Mouse (Mus musculus): ENCODE measurements around the gene H2-Q6. TPM values are rescaled to one million over a fixed set of nuclear protein-coding genes. Genes with fewer than 3 reads are reported as not detected.
"Not testable (repeated sequence)": the region's sequence is repeated elsewhere in the genome, so short reads cannot be mapped to it uniquely, and the experiment has no call there.

The H2-Q6 gene
- polyA plus RNA-seq, 1 experiment from 2014 or later = 1.0 TPM

- peak within 1 kb of the TSS; percentile 66 for H3K9ac ChIP-seq
- 3% methylated on average over 18 of the region's 18 CpGs for WGBS
- ATAC-seq (ENCODE audit: low FRiP score, low read depth) = peak; percentile 91
- H3K27me3 ChIP-seq = peaks cover 15% of the 10 kb centered on the region
- peak within 1 kb of the TSS; percentile 51 for H3K4me3 ChIP-seq
- not testable (repeated sequence) for H3K4me1 ChIP-seq, H3K36me3 ChIP-seq, H3K27ac ChIP-seq, H3K9me3 ChIP-seq
- peak within 1 kb of the TSS; percentile 91 for H3K4me2 ChIP-seq (replicated peaks)
Measured at GRCm38 (mm10) chr17:35438885-35439284, 14.2 kb downstream of the H2-Q6 start, which contains the start of gene H2-Q7. H2-Q7 (plus strand) TSS chr17:35439155.

- not testable (repeated sequence) for H3K36me3 ChIP-seq, H3K4me1 ChIP-seq, H3K27ac ChIP-seq, H3K9me3 ChIP-seq
- ATAC-seq (ENCODE audit: low FRiP score, low read depth) = peak; percentile 55
- Histone ChIP-seq H3K4me2 (replicated peaks) (peak overlapping the region; percentile 91), H3K27me3 (peaks cover 15% of the 10 kb centered on the region), H3K9ac (peak overlapping the region; percentile 66), H3K4me3 (peak overlapping the region; percentile 51)
- 1% methylated on average over 47 of the region's 48 CpGs for WGBS
Measured at GRCm38 (mm10) chr17:35439295-35439747, 14.7 kb downstream of the H2-Q6 start.

- not testable (repeated sequence) for H3K4me1 ChIP-seq; H3K36me3 ChIP-seq; H3K9ac ChIP-seq; ATAC-seq (ENCODE audit: low FRiP score, low read depth); H3K27ac ChIP-seq; H3K9me3 ChIP-seq
- Histone ChIP-seq H3K27me3 (peaks cover 15% of the 10 kb centered on the region), H3K4me3 (peak overlapping the region; percentile 51; the same call in 1 of the 2 replicates), H3K4me2 (replicated peaks) (peak overlapping the region; percentile 91)
- WGBS = 45% methylated on average over 27 of the region's 27 CpGs
Measured at GRCm38 (mm10) chr17:35439925-35440645, 15.4 kb downstream of the H2-Q6 start.

- H3K9me3 ChIP-seq; H3K9ac ChIP-seq; H3K4me2 ChIP-seq (replicated peaks); H3K36me3 ChIP-seq; H3K4me1 ChIP-seq; H3K27ac ChIP-seq; H3K4me3 ChIP-seq; ATAC-seq (ENCODE audit: low FRiP score, low read depth): not testable (repeated sequence)
- WGBS = 83% methylated on average over 2 of the region's 2 CpGs
- H3K27me3 ChIP-seq = peaks cover 15% of the 10 kb centered on the region
Measured at GRCm38 (mm10) chr17:35442376-35442775, 17.7 kb downstream of the H2-Q6 start.

- H3K9me3 ChIP-seq; H3K36me3 ChIP-seq; H3K27ac ChIP-seq; ATAC-seq (ENCODE audit: low FRiP score, low read depth); H3K4me1 ChIP-seq; H3K27me3 ChIP-seq; H3K4me3 ChIP-seq; H3K9ac ChIP-seq; H3K4me2 ChIP-seq (replicated peaks): not testable (repeated sequence)
- WGBS = 95% methylated on average over 2 of the region's 2 CpGs
Measured at GRCm38 (mm10) chr17:35444510-35444909, 19.9 kb downstream of the H2-Q6 start.

- H3K27me3 ChIP-seq; H3K36me3 ChIP-seq; ATAC-seq (ENCODE audit: low FRiP score, low read depth); H3K4me1 ChIP-seq; H3K27ac ChIP-seq; H3K9ac ChIP-seq; H3K4me3 ChIP-seq; H3K9me3 ChIP-seq; H3K4me2 ChIP-seq (replicated peaks): not testable (repeated sequence)
- no CpG with 5 or more reads among the region's 1 CpGs for WGBS
Measured at GRCm38 (mm10) chr17:35458247-35458646, 33.6 kb downstream of the H2-Q6 start.

- not testable (repeated sequence) for H3K9ac ChIP-seq; H3K4me3 ChIP-seq; ATAC-seq (ENCODE audit: low FRiP score, low read depth); H3K9me3 ChIP-seq; H3K27ac ChIP-seq; H3K27me3 ChIP-seq; H3K4me2 ChIP-seq (replicated peaks); H3K36me3 ChIP-seq; H3K4me1 ChIP-seq
- 66% methylated on average over 3 of the region's 9 CpGs for WGBS
Measured at GRCm38 (mm10) chr17:35460513-35461341, 36.1 kb downstream of the H2-Q6 start.

GRCm38 (mm10) chr17:35465651-35466050, 41.0 kb downstream of the H2-Q6 start:
- H3K27ac ChIP-seq; H3K4me2 ChIP-seq (replicated peaks); H3K9me3 ChIP-seq; ATAC-seq (ENCODE audit: low FRiP score, low read depth); H3K36me3 ChIP-seq; H3K9ac ChIP-seq; H3K4me3 ChIP-seq: not testable (repeated sequence)
- Histone ChIP-seq H3K27me3 (peaks cover 24% of the 10 kb centered on the region), H3K4me1 (peaks cover 13% of the 10 kb centered on the region)
- WGBS = 9% methylated on average over 8 of the region's 8 CpGs

GRCm38 (mm10) chr17:35468936-35469335, 44.3 kb downstream of the H2-Q6 start:
- WGBS = 67% methylated on average over 3 of the region's 3 CpGs
- not testable (repeated sequence) for ATAC-seq (ENCODE audit: low FRiP score, low read depth); H3K36me3 ChIP-seq; H3K27ac ChIP-seq; H3K4me2 ChIP-seq (replicated peaks); H3K9ac ChIP-seq; H3K4me3 ChIP-seq; H3K9me3 ChIP-seq
- H3K4me1 ChIP-seq = peaks cover 14% of the 10 kb centered on the region
- peaks cover 44% of the 10 kb centered on the region for H3K27me3 ChIP-seq

GRCm38 (mm10) chr17:35469842-35470751, 45.4 kb downstream of the H2-Q6 start, which contains the start of gene H2-Q10:
H2-Q10 (plus strand) TSS chr17:35470089.
- no peak for ATAC-seq (ENCODE audit: low FRiP score, low read depth)
- peak within 1 kb of the TSS; percentile 57 for H3K9ac ChIP-seq
- H3K4me2 ChIP-seq (replicated peaks) = peak within 1 kb of the TSS; percentile 88
- H3K9me3 ChIP-seq = no peaks in the 10 kb centered on the region
- H3K36me3 ChIP-seq = no peaks in the 10 kb centered on the region
- peaks cover 14% of the 10 kb centered on the region for H3K4me1 ChIP-seq
- 1% methylated on average over 64 of the region's 80 CpGs for WGBS
- H3K27ac ChIP-seq = no peak within 1 kb of the TSS
- H3K27me3 ChIP-seq = peaks cover 44% of the 10 kb centered on the region
- peak within 1 kb of the TSS; percentile 50 for H3K4me3 ChIP-seq

Measured in limb, embryonic 13.5 days (tissue).